Comparison of ENCODE assay signal across 17 mouse cellular contexts in genomic region chr14:25073143-25073542, GRCm38 (mm10).
A peak's percentile ranks its signal among the peaks of the same experiment; 100 is the strongest.
DNase-seq lines count a peak whose midpoint lies in the region; ATAC-seq lines count a peak whose summit lies in the region.
"Had no signal": no experiment of that assay in that cellular context is flagged by ENCODE, and none has a peak within 500 bp of the region (broad histone marks: within the 10 kb centered on the region; RNA-seq: fewer than 3 reads in every experiment).

No protein-coding gene starts in this region.

- ATAC-seq in midbrain, embryonic 15.5 days (replicated peaks) = peak; percentile 25; the same call in 1 of the 2 replicates
- ATAC-seq in megakaryocyte progenitor cell, adult 5-6 weeks (replicated peaks; ENCODE audit: poor library complexity) = no peak
- ATAC-seq: forebrain, embryonic 13.5 days had no signal

- 21% methylated on average over 5 of the region's 5 CpGs for WGBS in midbrain, embryonic 15.5 days

- peaks cover 15% of the 10 kb centered on the region for H3K4me1 ChIP-seq in midbrain, embryonic 15.5 days

- intact Hi-C loops in left cerebral cortex, postnatal 4 days (cut with DNase I) = no loop called here

- H3K36me3 ChIP-seq in midbrain, embryonic 15.5 days (replicated peaks) = no peaks in the 10 kb centered on the region
- H3K36me3 ChIP-seq: neural tube, embryonic 13.5 days had no signal

- peak overlapping the region; percentile 48; the same call in 1 of the 2 replicates for H3K27ac ChIP-seq in midbrain, embryonic 15.5 days
- H3K27ac ChIP-seq: neural tube, embryonic 13.5 days; stomach, postnatal 0 days had no signal

- H3K9me3 ChIP-seq in midbrain, embryonic 15.5 days = no peaks in the 10 kb centered on the region
- H3K9me3 ChIP-seq: forebrain, embryonic 13.5 days; neural tube, embryonic 13.5 days had no signal

- DNase-seq in left cerebral cortex, postnatal 4 days = peak; percentile 59
- no peak for DNase-seq in left cerebral cortex, adult 11 months (ENCODE audit: low spot score)
- DNase-seq in cerebellum, postnatal 36 days = peak; percentile 24 to 43
- no peak for DNase-seq in urinary bladder, postnatal 14 days (ENCODE audit: low spot score)
- no peak for DNase-seq in adrenal gland, postnatal 25 days
- DNase-seq: adrenal gland, postnatal 36 days; gastrocnemius, postnatal 14 days; kidney, adult 2 months; kidney, postnatal 4 days; lung, adult 2 months; lung, postnatal 4 days; thymus, postnatal 36 days had no signal

- H3K4me2 ChIP-seq in midbrain, embryonic 15.5 days = no peak overlapping the region
- H3K4me2 ChIP-seq: forebrain, embryonic 13.5 days; neural tube, embryonic 13.5 days had no signal

- no peak overlapping the region for H3K4me3 ChIP-seq in midbrain, embryonic 15.5 days
- H3K4me3 ChIP-seq: forebrain, embryonic 13.5 days; neural tube, embryonic 13.5 days had no signal

- no peak overlapping the region for H3K9ac ChIP-seq in midbrain, embryonic 15.5 days
- H3K9ac ChIP-seq: forebrain, embryonic 13.5 days; neural tube, embryonic 13.5 days had no signal

- no peaks in the 10 kb centered on the region for H3K27me3 ChIP-seq in midbrain, embryonic 15.5 days (replicated peaks)
- H3K27me3 ChIP-seq: forebrain, embryonic 13.5 days; neural tube, embryonic 13.5 days had no signal

Comparison
In these comparisons a context has a peak if more than half of its experiments do, and no peak if none do; other contexts are left out.
1. DNase-seq: peak in left cerebral cortex, postnatal 4 days (single experiment) and cerebellum, postnatal 36 days (2 of 2); none in left cerebral cortex, adult 11 months (single experiment), urinary bladder, postnatal 14 days (single experiment) and adrenal gland, postnatal 25 days (single experiment).